In the genomic region with DNA sequence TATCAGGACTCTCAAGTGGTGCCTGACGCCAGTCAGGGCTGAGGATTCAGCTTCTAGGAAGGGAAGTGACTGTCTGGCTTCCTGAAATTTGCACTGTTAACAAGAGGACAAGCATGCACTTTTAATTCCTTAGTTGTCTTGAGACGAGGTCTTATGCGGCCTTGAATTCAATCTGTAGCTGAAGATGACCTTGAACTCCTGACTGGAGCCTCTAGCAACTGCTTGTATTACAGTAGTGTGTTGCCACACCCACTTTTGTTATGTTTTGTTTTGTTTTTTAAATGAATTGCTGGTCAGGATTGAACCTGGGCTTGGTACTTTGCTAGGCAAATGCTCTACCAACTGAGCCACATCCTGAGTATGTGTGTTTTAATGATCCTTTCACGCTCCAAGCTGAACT, we compare ENCODE assay signal across 8 mouse cellular contexts. TPM values are rescaled to one million over a fixed set of nuclear protein-coding genes. Genes with fewer than 3 reads are reported as not detected.
DNase-seq lines count a peak whose midpoint lies in the region; ATAC-seq and TF ChIP-seq lines count a peak whose summit lies in the region.

No protein-coding gene starts in this region.

- H3K4me2 ChIP-seq in midbrain, embryonic 16.5 days (ENCODE audit: low read length), result no peak overlapping the region
- H3K4me2 ChIP-seq in limb, embryonic 13.5 days (replicated peaks), result peak overlapping the region; percentile 92
- H3K4me2 ChIP-seq in stomach, embryonic 15.5 days, result peak overlapping the region; percentile 77

- intact Hi-C loops in gastrocnemius, adult 2 months (cut with DNase I), result loop anchor here (5.0 kb wide), 1 partner anchor 38 kb away; no protein-coding TSS in a partner anchor

- TF ChIP-seq CTCF in gastrocnemius, adult 2 months (IDR thresholded peaks at IDR 0.05), result no peak

- peaks cover 44% of the 10 kb centered on the region for H3K36me3 ChIP-seq in midbrain, embryonic 10.5 days
- H3K36me3 ChIP-seq in midbrain, embryonic 16.5 days (ENCODE audit: control insufficient read depth, insufficient read depth, low read length), result no peaks in the 10 kb centered on the region
- peaks cover 7% of the 10 kb centered on the region for H3K36me3 ChIP-seq in limb, embryonic 13.5 days
- no peaks in the 10 kb centered on the region for H3K36me3 ChIP-seq in stomach, embryonic 15.5 days

- no peak overlapping the region for H3K9ac ChIP-seq in midbrain, embryonic 16.5 days (ENCODE audit: low read depth, low read length)
- peak overlapping the region; percentile 87 for H3K9ac ChIP-seq in limb, embryonic 13.5 days
- no peak overlapping the region for H3K9ac ChIP-seq in stomach, embryonic 15.5 days

- no peaks in the 10 kb centered on the region for H3K9me3 ChIP-seq in midbrain, embryonic 10.5 days (replicated peaks)
- H3K9me3 ChIP-seq in midbrain, embryonic 16.5 days (replicated peaks; ENCODE audit: control insufficient read depth, low read length, poor library complexity, severe bottlenecking), result no peaks in the 10 kb centered on the region
- no peaks in the 10 kb centered on the region for H3K9me3 ChIP-seq in limb, embryonic 13.5 days
- H3K9me3 ChIP-seq in stomach, embryonic 15.5 days, result no peaks in the 10 kb centered on the region

- 79% methylated on average over 4 of the region's 4 CpGs for WGBS in midbrain, embryonic 10.5 days
- 68% methylated on average over 4 of the region's 4 CpGs for WGBS in midbrain, embryonic 16.5 days
- WGBS in limb, embryonic 13.5 days, result 64% methylated on average over 4 of the region's 4 CpGs
- 64% methylated on average over 4 of the region's 4 CpGs for WGBS in stomach, embryonic 15.5 days

- no peak overlapping the region for H3K27ac ChIP-seq in gastrocnemius, adult 2 months
- H3K27ac ChIP-seq in midbrain, embryonic 10.5 days (replicated peaks), result peak overlapping the region; percentile 94
- H3K27ac ChIP-seq in midbrain, embryonic 16.5 days (ENCODE audit: low read length), result no peak overlapping the region
- no peak overlapping the region for H3K27ac ChIP-seq in limb, embryonic 13.5 days
- H3K27ac ChIP-seq in stomach, embryonic 15.5 days, result no peak overlapping the region

- no peak for DNase-seq in gastrocnemius, adult 2 months
- no peak for DNase-seq in gastrocnemius, adult 18-20 months (ENCODE audit: low spot score)
- no peak for DNase-seq in midbrain, embryonic 10.5 days (ENCODE audit: low spot score)
- DNase-seq in thymus, postnatal 14 days, result no peak
- DNase-seq in right cerebral cortex, adult 18-20 months, result no peak

- peak overlapping the region; percentile 88 for H3K4me3 ChIP-seq in gastrocnemius, adult 2 months
- peak overlapping the region; percentile 88 for H3K4me3 ChIP-seq in midbrain, embryonic 10.5 days
- H3K4me3 ChIP-seq in midbrain, embryonic 16.5 days (ENCODE audit: low read depth, low read length), result no peak overlapping the region
- peak overlapping the region; percentile 82 for H3K4me3 ChIP-seq in limb, embryonic 13.5 days
- H3K4me3 ChIP-seq in stomach, embryonic 15.5 days (replicated peaks), result peak overlapping the region; percentile 59; the same call in 1 of the 2 replicates

- peaks cover 13% of the 10 kb centered on the region; the same call in 1 of the 2 replicates for H3K27me3 ChIP-seq in midbrain, embryonic 10.5 days (ENCODE audit: low read depth, poor library complexity, severe bottlenecking)
- H3K27me3 ChIP-seq in midbrain, embryonic 16.5 days (ENCODE audit: control insufficient read depth, insufficient read depth, low read depth, low read length), result no peaks in the 10 kb centered on the region
- no peaks in the 10 kb centered on the region for H3K27me3 ChIP-seq in limb, embryonic 13.5 days
- H3K27me3 ChIP-seq in stomach, embryonic 15.5 days (replicated peaks), result no peaks in the 10 kb centered on the region

- no peak for ATAC-seq in midbrain, embryonic 16.5 days
- ATAC-seq in limb, embryonic 13.5 days (ENCODE audit: low FRiP score, low read depth), result no peak
- no peak for ATAC-seq in stomach, embryonic 15.5 days (ENCODE audit: insufficient read depth, low FRiP score, low read depth)

- peaks cover 75% of the 10 kb centered on the region for H3K4me1 ChIP-seq in midbrain, embryonic 10.5 days
- H3K4me1 ChIP-seq in midbrain, embryonic 16.5 days (ENCODE audit: control insufficient read depth, insufficient read depth, low read length), result peaks cover 17% of the 10 kb centered on the region
- H3K4me1 ChIP-seq in limb, embryonic 13.5 days, result peaks cover 51% of the 10 kb centered on the region
- H3K4me1 ChIP-seq in stomach, embryonic 15.5 days, result peaks cover 42% of the 10 kb centered on the region

RNA-seq across cellular contexts. Expression of gene Slc12a7, which starts 32.5 kb away (rescaled TPM):
- 1 to 10 TPM; 4.1 to 4.9 TPM for total RNA-seq in gastrocnemius, adult 2 months (2021)
- total RNA-seq in gastrocnemius, adult 18-20 months (2021), result 1 to 10 TPM; 3.6 to 5.1 TPM
- polyA plus RNA-seq in midbrain, embryonic 10.5 days (2016; fragmentation: Nextera tagmentation; extraction: Ambion mirVana), result 47.8 and 52.5 TPM in 2 replicates
- 7.5 and 9.6 TPM in 2 replicates for polyA plus RNA-seq in midbrain, embryonic 16.5 days (2015; fragmentation: Nextera tagmentation; extraction: Ambion mirVana)
- 25.6 and 28.2 TPM in 2 replicates for polyA plus RNA-seq in limb, embryonic 13.5 days (2015; fragmentation: Nextera tagmentation; extraction: Ambion mirVana)
- polyA plus RNA-seq in stomach, embryonic 15.5 days (2015; fragmentation: Nextera tagmentation; extraction: Ambion mirVana), result 17.5 and 19.4 TPM in 2 replicates
